Mouse (Mus musculus): ENCODE results near the gene Garem2. TPM values are rescaled to one million over a fixed set of nuclear protein-coding genes. Genes with fewer than 3 reads are reported as not detected.

Gene Garem2
- polyA plus RNA-seq, 1 experiment from 2014 or later, result 0.18 TPM

DNA sequence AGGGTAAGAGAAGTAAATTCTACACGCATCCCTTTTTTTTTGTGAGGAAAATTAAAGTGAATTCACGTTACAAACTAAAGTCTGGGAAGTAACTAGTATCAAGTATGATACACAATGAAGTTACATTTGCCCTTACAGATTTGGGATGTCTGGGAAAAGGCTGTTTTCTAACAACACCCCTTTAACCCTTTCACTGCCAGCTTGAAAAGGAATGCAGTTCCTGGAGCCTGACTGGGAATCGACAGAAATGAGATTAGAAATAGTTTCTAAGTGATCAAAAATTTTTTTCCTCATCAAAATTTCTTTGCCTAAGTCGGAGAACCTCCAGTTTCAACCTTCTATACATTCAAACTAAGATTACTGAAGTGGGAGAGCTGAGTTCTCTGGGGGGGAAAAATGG, 49.1 kb downstream of the Garem2 start:
- peak overlapping the region; percentile 97 for H3K9ac ChIP-seq
- H3K27ac ChIP-seq, result peak overlapping the region; percentile 94
- H3K4me2 ChIP-seq, result peak overlapping the region; percentile 60
- no peaks in the 10 kb centered on the region for H3K36me3 ChIP-seq
- peak overlapping the region; percentile 91 for H3K4me3 ChIP-seq
- no peaks in the 10 kb centered on the region for H3K27me3 ChIP-seq
- no peaks in the 10 kb centered on the region for H3K9me3 ChIP-seq (replicated peaks)
- 21% methylated on average over 4 of the region's 4 CpGs for WGBS
- ATAC-seq (replicated peaks; ENCODE audit: insufficient number of reproducible peaks, insufficient read depth, low FRiP score, low read depth), result no peak
- H3K4me1 ChIP-seq (replicated peaks), result peaks cover 31% of the 10 kb centered on the region

DNA sequence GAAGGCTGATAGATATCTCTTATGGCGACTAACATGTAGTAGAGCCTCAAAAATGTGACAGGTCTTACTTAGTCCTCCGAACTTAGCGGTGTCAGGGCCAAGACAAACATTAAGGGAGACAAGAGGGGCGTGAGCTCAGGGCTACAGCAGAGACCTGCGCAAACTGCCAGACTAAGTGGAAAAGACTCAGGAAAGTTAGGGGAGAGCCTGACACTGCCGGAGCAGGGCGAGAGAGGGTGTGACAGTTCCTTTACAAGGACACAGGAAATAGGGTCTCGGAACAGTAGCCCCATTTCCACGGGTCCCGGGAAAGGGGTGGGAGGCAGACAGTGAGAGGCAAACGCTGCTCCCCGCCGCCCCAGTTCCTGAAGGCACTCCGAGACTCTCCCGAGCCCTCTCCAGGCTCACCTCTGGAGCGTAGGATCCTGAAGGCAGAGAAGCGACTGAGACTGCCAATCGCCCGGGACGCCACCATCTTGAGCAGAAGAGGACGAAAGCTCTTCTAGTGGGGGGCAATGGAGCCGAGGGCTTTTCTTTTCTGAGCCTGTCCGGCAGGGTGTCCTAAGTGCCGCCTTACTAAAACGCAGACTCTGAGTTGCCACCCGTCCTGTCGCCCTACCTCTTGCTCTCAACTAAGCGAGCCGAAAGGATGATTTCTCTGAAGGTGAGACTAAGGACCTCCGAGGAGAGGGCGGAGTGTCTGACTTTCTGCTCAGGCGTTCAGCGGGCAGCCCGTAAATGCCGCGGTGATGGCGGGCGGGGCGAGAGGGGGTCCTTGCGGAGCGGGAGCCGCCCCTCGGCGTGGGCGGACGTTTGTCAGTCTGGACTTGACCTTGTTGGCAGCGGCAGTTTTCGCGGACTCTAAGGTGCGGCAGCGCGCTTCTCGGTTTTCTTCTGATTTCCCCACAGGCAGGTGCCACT, 49.8 kb downstream of the Garem2 start, which contains the start of the genes Hadha and Hadhb:
Gene Hadha, minus strand, starts transcription at position 689 of the 921 bp plus-strand sequence.
Gene Hadhb, plus strand, starts transcription at position 775 of the 921 bp plus-strand sequence.
- WGBS, result under 1% methylated on average over 53 of the region's 53 CpGs
- no peaks in the 10 kb centered on the region for H3K27me3 ChIP-seq
- no peaks in the 10 kb centered on the region for H3K36me3 ChIP-seq
- H3K4me3 ChIP-seq, result peak within 1 kb of the TSS; percentile 91
- peak within 1 kb of the TSS; percentile 60 for H3K4me2 ChIP-seq
- ATAC-seq (replicated peaks; ENCODE audit: insufficient number of reproducible peaks, insufficient read depth, low FRiP score, low read depth), result peak; percentile 85
- H3K9ac ChIP-seq, result peak within 1 kb of the TSS; percentile 97
- H3K27ac ChIP-seq, result peak within 1 kb of the TSS; percentile 94
- H3K4me1 ChIP-seq (replicated peaks), result peaks cover 34% of the 10 kb centered on the region
- H3K9me3 ChIP-seq (replicated peaks), result no peaks in the 10 kb centered on the region

GRCm38 (mm10) chr5:30155395-30155792, 50.4 kb downstream of the Garem2 start:
- peaks cover 34% of the 10 kb centered on the region for H3K4me1 ChIP-seq (replicated peaks)
- peak; percentile 37 for ATAC-seq (replicated peaks; ENCODE audit: insufficient number of reproducible peaks, insufficient read depth, low FRiP score, low read depth)
- peak overlapping the region; percentile 94 for H3K27ac ChIP-seq
- H3K9me3 ChIP-seq (replicated peaks), result no peaks in the 10 kb centered on the region
- under 1% methylated on average over 31 of the region's 31 CpGs for WGBS
- H3K27me3 ChIP-seq, result no peaks in the 10 kb centered on the region
- peak overlapping the region; percentile 60 for H3K4me2 ChIP-seq
- peak overlapping the region; percentile 97 for H3K9ac ChIP-seq
- H3K4me3 ChIP-seq, result peak overlapping the region; percentile 91
- H3K36me3 ChIP-seq, result no peaks in the 10 kb centered on the region

- Histone ChIP-seq H3K4me3 (peak overlapping the region; percentile 91), H3K27ac (peak overlapping the region; percentile 94), H3K36me3 (no peaks in the 10 kb centered on the region), H3K27me3 (no peaks in the 10 kb centered on the region), H3K9me3 (replicated peaks) (no peaks in the 10 kb centered on the region), H3K4me2 (peak overlapping the region; percentile 60), H3K9ac (peak overlapping the region; percentile 97), H3K4me1 (replicated peaks) (peaks cover 35% of the 10 kb centered on the region)
- no peak for ATAC-seq (replicated peaks; ENCODE audit: insufficient number of reproducible peaks, insufficient read depth, low FRiP score, low read depth)
- WGBS, result 22% methylated on average over 13 of the region's 13 CpGs
Measured at GRCm38 (mm10) chr5:30155821-30156629, 51.1 kb downstream of the Garem2 start.

DNA sequence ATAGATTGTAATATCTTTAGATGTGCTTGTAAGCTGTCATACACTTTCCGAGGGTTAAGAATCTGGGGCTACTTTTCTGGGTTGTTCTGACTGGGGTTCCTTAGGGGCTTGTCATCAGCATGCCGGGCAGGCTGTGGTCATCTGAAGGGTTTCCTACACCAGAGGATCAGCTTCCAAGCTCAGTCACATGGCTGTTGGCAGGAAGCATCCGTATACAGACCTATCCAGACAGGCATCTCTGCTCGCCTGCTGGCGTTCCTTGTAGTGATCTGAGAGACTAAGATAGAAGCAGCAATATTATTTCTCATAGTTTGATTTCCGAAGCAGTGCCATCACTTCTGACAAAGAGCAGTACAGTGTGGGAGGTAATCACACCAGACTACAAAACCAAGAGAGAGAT, 54.6 kb downstream of the Garem2 start:
- H3K9me3 ChIP-seq (replicated peaks), result no peaks in the 10 kb centered on the region
- no peaks in the 10 kb centered on the region; the same call in 1 of the 2 replicates for H3K36me3 ChIP-seq
- ATAC-seq (replicated peaks; ENCODE audit: insufficient number of reproducible peaks, insufficient read depth, low FRiP score, low read depth), result no peak
- H3K4me3 ChIP-seq, result no peak overlapping the region
- H3K4me2 ChIP-seq, result 0 out of 2 replicates have a peak overlapping the region, but pooled peaks have one; percentile 11
- 45% methylated on average over 6 of the region's 6 CpGs for WGBS
- H3K4me1 ChIP-seq (replicated peaks), result peaks cover 24% of the 10 kb centered on the region
- no peaks in the 10 kb centered on the region for H3K27me3 ChIP-seq
- H3K9ac ChIP-seq, result no peak overlapping the region
- H3K27ac ChIP-seq, result no peak overlapping the region

DNA sequence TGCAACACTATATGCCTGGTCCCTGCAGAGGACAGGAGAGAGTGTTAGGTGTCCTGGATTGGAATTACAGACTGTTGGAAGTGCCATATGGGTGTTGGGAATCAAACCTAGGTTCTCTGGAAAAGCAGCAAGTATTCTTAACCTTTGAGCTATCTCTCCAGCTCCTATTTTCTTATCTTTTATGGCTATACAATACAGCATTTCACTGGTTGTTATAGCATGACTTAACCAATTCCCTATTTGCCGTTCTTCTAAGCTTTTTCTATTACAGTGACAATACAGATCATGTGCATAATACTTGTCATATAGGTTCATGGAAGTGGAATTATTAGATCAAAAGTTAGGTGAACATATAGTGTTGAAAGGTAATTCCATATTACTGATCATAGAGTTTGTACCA, 56.9 kb downstream of the Garem2 start:
- Histone ChIP-seq H3K9me3 (replicated peaks) (no peaks in the 10 kb centered on the region), H3K9ac (no peak overlapping the region), H3K36me3 (peaks cover 12% of the 10 kb centered on the region), H3K27ac (no peak overlapping the region), H3K4me2 (no peak overlapping the region), H3K4me1 (replicated peaks) (peaks cover 20% of the 10 kb centered on the region), H3K27me3 (no peaks in the 10 kb centered on the region), H3K4me3 (no peak overlapping the region)
- ATAC-seq (replicated peaks; ENCODE audit: insufficient number of reproducible peaks, insufficient read depth, low FRiP score, low read depth), result no peak
- WGBS, result 92% methylated on average over 1 of the region's 1 CpGs

GRCm38 (mm10) chr5:30162339-30162738, 57.4 kb downstream of the Garem2 start:
- no peak for ATAC-seq (replicated peaks; ENCODE audit: insufficient number of reproducible peaks, insufficient read depth, low FRiP score, low read depth)
- H3K4me1 ChIP-seq (replicated peaks), result peaks cover 19% of the 10 kb centered on the region
- no peaks in the 10 kb centered on the region for H3K27me3 ChIP-seq
- no peaks in the 10 kb centered on the region for H3K9me3 ChIP-seq (replicated peaks)
- 67% methylated on average over 6 of the region's 6 CpGs for WGBS
- H3K4me3 ChIP-seq, result no peak overlapping the region
- no peak overlapping the region for H3K4me2 ChIP-seq
- no peak overlapping the region for H3K27ac ChIP-seq
- no peak overlapping the region for H3K9ac ChIP-seq
- peaks cover 16% of the 10 kb centered on the region for H3K36me3 ChIP-seq

DNA sequence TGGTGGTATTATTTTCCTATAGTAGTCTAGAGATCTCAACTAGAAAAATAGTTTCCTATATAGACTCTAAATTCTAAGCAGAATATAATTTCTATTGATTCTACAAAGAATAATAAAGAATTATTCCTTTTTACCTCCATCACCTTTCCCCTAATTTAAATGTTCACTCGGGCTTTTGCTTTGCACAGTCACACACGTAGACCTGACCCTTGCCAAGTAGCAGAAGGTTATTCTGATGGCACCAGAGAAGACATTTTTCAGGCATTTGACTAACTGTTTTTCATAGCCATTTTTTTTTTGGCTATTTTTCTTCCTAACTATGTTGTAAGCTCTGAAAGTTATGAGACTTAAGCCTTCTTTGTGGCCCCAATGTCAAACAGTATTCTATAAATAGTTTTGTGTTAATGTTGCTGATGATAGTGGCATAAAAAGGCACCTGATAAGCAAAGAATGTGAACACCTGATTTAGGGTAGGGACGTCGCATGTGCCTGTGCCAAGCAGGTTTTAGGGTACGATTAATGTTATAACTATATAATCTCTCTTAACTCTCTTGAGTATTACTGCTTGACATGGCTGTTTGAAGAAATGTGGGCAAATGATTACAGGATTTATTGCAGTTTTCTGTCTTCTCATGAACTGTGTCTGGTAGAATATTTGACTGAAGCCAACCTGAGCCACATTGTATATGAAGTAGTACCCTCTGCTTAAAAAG, 60.4 kb downstream of the Garem2 start:
- ATAC-seq (replicated peaks; ENCODE audit: insufficient number of reproducible peaks, insufficient read depth, low FRiP score, low read depth), result no peak
- H3K27ac ChIP-seq, result peak overlapping the region; percentile 74
- H3K36me3 ChIP-seq, result peaks cover 43% of the 10 kb centered on the region
- H3K4me2 ChIP-seq, result peak overlapping the region; percentile 15; the same call in 1 of the 2 replicates
- peaks cover 9% of the 10 kb centered on the region; the same call in 1 of the 2 replicates for H3K4me1 ChIP-seq (replicated peaks)
- H3K9ac ChIP-seq, result no peak overlapping the region; the same call in 1 of the 2 replicates
- no peak overlapping the region for H3K4me3 ChIP-seq
- 54% methylated on average over 5 of the region's 5 CpGs for WGBS
- no peaks in the 10 kb centered on the region for H3K9me3 ChIP-seq (replicated peaks)
- H3K27me3 ChIP-seq, result no peaks in the 10 kb centered on the region

Other genes with a start within 250 kb of the Garem2 start
- gene Il6, start 92.0 kb upstream of the Garem2 start, polyA plus RNA-seq (2015; fragmentation: Nextera tagmentation; extraction: Ambion mirVana), result 0.13 and 0.33 TPM in 2 replicates
- gene Tyms, start 31.5 kb upstream of the Garem2 start, polyA plus RNA-seq (2015; fragmentation: Nextera tagmentation; extraction: Ambion mirVana), result 84.8 and 113 TPM in 2 replicates
- not detected in 2 replicates for gene 3110082J24Rik, start 925 bp downstream of the Garem2 start, polyA plus RNA-seq (2015; fragmentation: Nextera tagmentation; extraction: Ambion mirVana)
- gene Hadha, start 50.0 kb downstream of the Garem2 start, polyA plus RNA-seq (2015; fragmentation: Nextera tagmentation; extraction: Ambion mirVana), result 261 and 298 TPM in 2 replicates
- gene Hadhb, start 50.1 kb downstream of the Garem2 start, polyA plus RNA-seq (2015; fragmentation: Nextera tagmentation; extraction: Ambion mirVana), result 361 and 426 TPM in 2 replicates
- gene Adgrf3, start 100.6 kb downstream of the Garem2 start, polyA plus RNA-seq (2015; fragmentation: Nextera tagmentation; extraction: Ambion mirVana), result 0.25 and 0.46 TPM in 2 replicates
- 13.3 and 13.9 TPM in 2 replicates for gene Selenoi, start 127.4 kb downstream of the Garem2 start, polyA plus RNA-seq (2015; fragmentation: Nextera tagmentation; extraction: Ambion mirVana)
- 0.84 and 2.7 TPM in 2 replicates for gene Drc1, start 176.2 kb downstream of the Garem2 start, polyA plus RNA-seq (2015; fragmentation: Nextera tagmentation; extraction: Ambion mirVana)

All from heart, embryonic 15.5 days (tissue).